Mouse (Mus musculus) stomach, embryonic 14.5 days (tissue): Measurements from ENCODE around the gene Lbx2. TPM values are rescaled to one million over a fixed set of nuclear protein-coding genes. Genes with fewer than 3 reads are reported as not detected.

Experiments used
- ATAC-seq: fragments of 200-750 bp; cut with Nextera tagmentation; 2 replicates; pipeline ENCODE4 v1.8.0; 2017; ENCODE audit warnings: low read depth, moderate TSS enrichment; ENCODE audit not compliant: insufficient number of reproducible peaks, insufficient read depth, low FRiP score
- H3K27ac ChIP-seq: fragments of 300-500 bp; sonication (generic); 2 replicates; pipeline ENCODE4 v1.5.1; 2014; ENCODE audit warnings: mild to moderate bottlenecking, low read length, moderate library complexity, mixed read lengths
- H3K27me3 ChIP-seq: fragments of 300-500 bp; sonication (generic); 2 replicates; pipeline ENCODE4 v1.6.1; 2014; ENCODE audit warnings: low read length, control low read depth, mixed read lengths; ENCODE audit not compliant: control insufficient read depth, insufficient read depth
- H3K36me3 ChIP-seq: fragments of 300-500 bp; sonication (generic); 2 replicates; pipeline ENCODE4 v1.6.1; 2014; ENCODE audit warnings: mild to moderate bottlenecking, control low read depth, low read length, moderate library complexity, mixed read lengths; ENCODE audit not compliant: control insufficient read depth, insufficient read depth
- H3K4me1 ChIP-seq: fragments of 300-500 bp; sonication (generic); 2 replicates; pipeline ENCODE4 v1.6.1; 2014; ENCODE audit warnings: low read length, control low read depth, mixed read lengths; ENCODE audit not compliant: control insufficient read depth, insufficient read depth
- H3K4me2 ChIP-seq: fragments of 300-500 bp; sonication (generic); replicated peaks from 2 replicates; pipeline ENCODE4 v1.6.1; 2014; ENCODE audit warnings: low read depth, low read length, control low read depth
- H3K4me3 ChIP-seq: fragments of 300-500 bp; sonication (generic); 2 replicates; pipeline ENCODE4 v1.5.1; 2014; ENCODE audit warnings: low read depth, low read length, control low read depth
- H3K9ac ChIP-seq: fragments of 300-500 bp; sonication (generic); replicated peaks from 2 replicates; pipeline ENCODE4 v1.6.1; 2014; ENCODE audit warnings: low read depth, mild to moderate bottlenecking, control low read depth, low read length, moderate library complexity, mixed read lengths
- H3K9me3 ChIP-seq: fragments of 300-500 bp; sonication (generic); 2 replicates; pipeline ENCODE4 v1.6.1; 2016; ENCODE audit warnings: low read depth, low read length, control low read depth; ENCODE audit not compliant: control insufficient read depth
- WGBS: fragments of 180-500 bp; shearing (Covaris S2); extraction: QIAGEN DNeasy Blood & Tissue Kit; methylation state at CpG from one replicate; pipeline ENCODE4 v1.1.7; 2014; 5-methylcytosine and 5-hydroxymethylcytosine counted together
- polyA plus RNA-seq: library from polyadenylated mRNA; unstranded; fragments of >200 nt; fragmentation: Nextera tagmentation; extraction: Ambion mirVana; gene quantifications from 2 replicates; pipeline ENCODE4 v1.2.1, GENCODE M21; 2014

Lbx2 gene
- polyA plus RNA-seq, 1 experiment from 2014 or later = 1.8 TPM

DNA sequence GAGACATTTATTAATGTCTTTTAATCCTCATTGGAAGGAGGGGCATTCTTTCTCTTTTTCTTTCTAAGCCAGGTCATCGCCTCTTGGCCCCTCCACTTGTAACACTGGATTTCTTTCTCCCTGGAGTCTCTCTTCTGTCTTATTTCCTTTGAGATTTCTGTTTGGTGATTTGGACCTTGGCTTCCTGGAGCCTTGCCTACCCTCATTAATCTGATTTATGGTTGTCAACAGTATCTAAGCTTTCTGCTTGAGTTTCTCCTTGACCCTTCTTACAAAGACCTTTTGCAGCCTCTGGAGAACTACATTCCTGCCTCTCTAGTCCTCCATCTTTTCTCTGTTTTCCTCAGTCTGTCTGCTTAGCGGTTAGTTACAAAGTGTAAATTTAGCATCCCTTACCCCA, 12.2 kb downstream of the Lbx2 start:
- H3K27ac ChIP-seq = no peak overlapping the region
- no peaks in the 10 kb centered on the region for H3K9me3 ChIP-seq
- no peaks in the 10 kb centered on the region for H3K27me3 ChIP-seq
- H3K4me1 ChIP-seq = peaks cover 10% of the 10 kb centered on the region; the same call in 1 of the 2 replicates
- H3K4me3 ChIP-seq = no peak overlapping the region
- no peak overlapping the region for H3K9ac ChIP-seq
- no peaks in the 10 kb centered on the region for H3K36me3 ChIP-seq
- no peak for ATAC-seq
- WGBS = 38% methylated on average over 2 of the region's 2 CpGs
- no peak overlapping the region for H3K4me2 ChIP-seq

DNA sequence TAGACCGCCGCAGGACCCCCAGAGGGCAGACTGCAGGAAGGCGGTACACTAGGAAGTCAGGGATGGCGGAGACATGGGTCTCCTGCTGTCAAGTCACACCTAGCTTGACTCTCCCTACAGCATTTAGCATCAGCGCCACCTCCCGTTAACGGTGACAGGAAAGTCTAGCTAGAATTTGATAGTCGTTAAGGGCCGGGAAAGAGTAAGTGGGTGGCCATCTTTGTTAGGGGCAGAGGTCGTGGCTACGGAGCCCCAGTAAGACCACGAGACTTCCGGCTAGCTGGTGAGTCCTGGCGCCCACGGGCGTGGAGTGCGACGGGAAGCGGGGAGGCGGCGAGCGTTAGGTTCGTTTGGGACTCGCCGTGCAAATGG, 15.1 kb downstream of the Lbx2 start, which contains the start of the genes Ccdc142 and Gm42688:
Ccdc142 (plus strand) TSS at position 286 of the 372 bp plus-strand sequence.
Gm42688 (plus strand) TSS at position 302 of the 372 bp plus-strand sequence.
- H3K9ac ChIP-seq = peak within 1 kb of the TSS; percentile 57
- H3K4me2 ChIP-seq = peak within 1 kb of the TSS; percentile 91
- H3K4me3 ChIP-seq = peak within 1 kb of the TSS; percentile 72
- under 1% methylated on average over 25 of the region's 25 CpGs for WGBS
- no peaks in the 10 kb centered on the region for H3K27me3 ChIP-seq
- H3K4me1 ChIP-seq = peaks cover 10% of the 10 kb centered on the region; the same call in 1 of the 2 replicates
- no peaks in the 10 kb centered on the region for H3K36me3 ChIP-seq
- no peaks in the 10 kb centered on the region for H3K9me3 ChIP-seq
- peak; percentile 87 for ATAC-seq
- H3K27ac ChIP-seq = peak within 1 kb of the TSS; percentile 81

GRCm38 (mm10) chr6:83101688-83102556, 15.8 kb downstream of the Lbx2 start:
- WGBS = under 1% methylated on average over 74 of the region's 74 CpGs
- peak; percentile 80 for ATAC-seq
- no peaks in the 10 kb centered on the region for H3K27me3 ChIP-seq
- peak overlapping the region; percentile 91 for H3K4me2 ChIP-seq
- peak overlapping the region; percentile 81 for H3K27ac ChIP-seq
- peak overlapping the region; percentile 72 for H3K4me3 ChIP-seq
- H3K9ac ChIP-seq = peak overlapping the region; percentile 57
- H3K4me1 ChIP-seq = peaks cover 10% of the 10 kb centered on the region; the same call in 1 of the 2 replicates
- no peaks in the 10 kb centered on the region for H3K9me3 ChIP-seq
- H3K36me3 ChIP-seq = no peaks in the 10 kb centered on the region

DNA sequence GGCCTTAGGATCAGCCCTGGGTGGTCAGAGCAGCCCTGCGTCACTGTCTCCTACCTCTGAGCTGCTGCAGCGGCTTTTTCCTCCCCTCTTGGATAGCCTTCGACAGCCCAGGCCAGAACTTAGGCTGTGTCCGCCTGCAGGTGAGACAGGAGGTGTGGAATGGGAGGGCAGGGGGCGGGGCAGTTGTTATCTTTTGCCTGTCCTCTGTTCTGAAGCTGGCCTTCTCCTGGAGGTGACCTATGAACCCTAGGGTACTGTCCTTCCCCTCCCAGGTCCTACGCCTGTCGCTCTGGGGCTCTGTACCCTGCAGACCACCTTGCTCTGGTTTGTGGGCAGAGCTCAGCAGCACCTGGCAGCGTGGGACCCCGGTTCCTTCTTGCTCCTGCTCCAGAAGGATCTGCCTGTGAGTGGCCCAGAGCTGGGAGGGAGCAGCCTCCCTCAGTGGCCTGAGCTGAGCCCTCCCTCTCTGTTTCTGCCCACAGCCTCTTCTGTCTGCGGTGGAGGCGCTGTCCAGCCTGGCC, 17.0 kb downstream of the Lbx2 start:
- no peak overlapping the region for H3K4me3 ChIP-seq

DNA sequence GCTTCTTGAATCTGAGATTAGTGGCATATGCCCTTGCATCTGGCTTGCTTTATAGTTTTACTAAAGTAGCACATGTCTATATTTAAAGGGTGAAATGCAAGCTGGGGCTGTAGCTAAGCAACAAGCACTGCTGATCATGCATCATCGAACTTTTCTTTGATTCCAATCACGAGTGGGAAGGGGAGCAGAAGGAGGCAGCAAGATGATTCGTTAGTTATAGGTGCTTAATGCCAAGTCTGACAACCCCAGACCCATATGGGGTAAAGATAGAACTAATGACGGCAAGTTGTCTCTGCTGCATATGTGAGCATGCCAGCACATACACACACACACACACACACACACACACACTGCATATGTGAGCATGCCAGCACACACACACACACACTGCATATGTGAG, 18.0 kb downstream of the Lbx2 start:
- Histone ChIP-seq H3K9me3 (no peaks in the 10 kb centered on the region), H3K4me3 (no peak overlapping the region), H3K9ac (no peak overlapping the region), H3K36me3 (no peaks in the 10 kb centered on the region), H3K4me2 (no peak overlapping the region), H3K4me1 (peaks cover 19% of the 10 kb centered on the region), H3K27ac (no peak overlapping the region), H3K27me3 (no peaks in the 10 kb centered on the region)
- 78% methylated on average over 4 of the region's 4 CpGs for whole genome bisulfite sequencing
- no peak for ATAC-seq

More for the DNA sequence above, 17.0 kb downstream of the Lbx2 start:
- Histone ChIP-seq H3K4me2 (0 out of 2 replicates have a peak overlapping the region, but pooled peaks have one; percentile 91), H3K9me3 (no peaks in the 10 kb centered on the region), H3K27me3 (no peaks in the 10 kb centered on the region), H3K4me1 (peaks cover 15% of the 10 kb centered on the region), H3K9ac (no peak overlapping the region), H3K27ac (no peak overlapping the region), H3K36me3 (no peaks in the 10 kb centered on the region)
- ATAC-seq = no peak
- WGBS = 35% methylated on average over 11 of the region's 11 CpGs

DNA sequence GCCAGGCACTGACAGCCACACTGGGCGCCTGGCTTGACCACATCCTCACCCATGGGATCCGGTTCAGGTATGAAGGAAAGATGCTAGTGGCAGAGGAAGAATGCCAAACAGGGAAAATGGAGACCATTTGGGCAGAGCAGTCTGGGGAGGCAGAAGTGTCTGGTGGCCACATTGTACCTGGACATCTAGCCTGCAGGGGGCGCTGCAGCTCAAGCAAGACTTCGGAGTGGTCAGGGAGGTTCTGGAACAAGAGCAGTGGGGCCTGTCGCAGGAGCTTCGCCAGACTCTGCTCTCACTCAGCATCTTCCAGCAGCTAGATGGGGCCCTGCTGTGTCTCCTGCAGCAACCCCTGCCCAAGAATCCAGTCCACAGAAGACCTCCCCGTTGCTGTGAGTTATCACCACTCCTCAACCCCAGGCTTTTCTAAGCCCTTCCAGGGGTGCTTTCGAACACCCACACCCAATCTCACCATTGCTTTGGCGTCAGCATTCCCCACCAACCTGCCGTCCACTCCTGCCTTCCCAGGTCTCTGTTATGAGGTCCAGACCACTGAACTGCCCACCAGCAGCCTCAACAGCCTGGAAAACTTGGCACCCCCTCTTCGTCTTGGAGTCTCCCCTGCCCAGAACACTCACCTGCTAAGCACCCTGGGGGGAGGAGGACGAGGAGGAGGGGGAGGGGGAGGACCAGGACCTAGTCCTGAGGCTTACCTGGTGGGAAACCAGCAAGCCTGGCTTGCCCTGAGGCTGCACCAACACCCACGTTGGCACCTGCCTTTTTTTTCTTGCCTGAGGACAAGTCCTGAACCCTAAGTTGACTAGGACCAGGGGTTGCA, 21.6 kb downstream of the Lbx2 start:
- ATAC-seq = 0 out of 2 replicates have a peak, but pooled peaks have one; percentile 31
- H3K9ac ChIP-seq = peak overlapping the region; percentile 94; the same call in 1 of the 2 replicates
- 36% methylated on average over 13 of the region's 13 CpGs for WGBS

GRCm38 (mm10) chr6:83108762-83109668, 22.8 kb downstream of the Lbx2 start, which contains the start of gene Mrpl53:
Gene Mrpl53, plus strand, starts transcription at chr6:83109040.
- Histone ChIP-seq H3K9ac (peak within 1 kb of the TSS; percentile 94), H3K4me1 (peaks cover 17% of the 10 kb centered on the region)
- under 1% methylated on average over 76 of the region's 76 CpGs for WGBS

More for the DNA sequence above, 21.6 kb downstream of the Lbx2 start:
- Histone ChIP-seq H3K36me3 (peaks cover 4% of the 10 kb centered on the region; the same call in 1 of the 2 replicates), H3K4me2 (peak overlapping the region; percentile 87), H3K27me3 (no peaks in the 10 kb centered on the region), H3K27ac (no peak overlapping the region), H3K4me3 (peak overlapping the region; percentile 96; the same call in 1 of the 2 replicates), H3K9me3 (no peaks in the 10 kb centered on the region), H3K4me1 (peaks cover 22% of the 10 kb centered on the region)

More at GRCm38 (mm10) chr6:83108762-83109668, 22.8 kb downstream of the Lbx2 start, which contains the start of gene Mrpl53:
- no peaks in the 10 kb centered on the region for H3K27me3 ChIP-seq
- peaks cover 4% of the 10 kb centered on the region; the same call in 1 of the 2 replicates for H3K36me3 ChIP-seq
- peak within 1 kb of the TSS; percentile 78 for H3K27ac ChIP-seq
- peak within 1 kb of the TSS; percentile 87 for H3K4me2 ChIP-seq
- H3K4me3 ChIP-seq = peak within 1 kb of the TSS; percentile 96
- H3K9me3 ChIP-seq = no peaks in the 10 kb centered on the region
- peak; percentile 83 for ATAC-seq
